Mouse (Mus musculus) neural tube, embryonic 11.5 days (tissue): ENCODE results near the gene Tigd4. TPM values are rescaled to one million over a fixed set of nuclear protein-coding genes. Genes with fewer than 3 reads are reported as not detected.

Experiments used
- ATAC-seq: fragments of 200-750 bp; cut with Nextera tagmentation; 2 replicates; pipeline ENCODE4 v1.8.0; 2017; ENCODE audit warnings: moderate number of reproducible peaks, mild to moderate bottlenecking, moderate TSS enrichment, moderate library complexity; ENCODE audit not compliant: insufficient read depth, low FRiP score, low TSS enrichment
- DNase-seq: peaks from one replicate; pipeline ENCODE4 v3.0.0-alpha.2; 2015; ENCODE audit warnings: low spot score
- H3K27ac ChIP-seq: fragments of 300-500 bp; sonication (generic); 2 replicates; pipeline ENCODE4 v1.5.1; 2014; ENCODE audit warnings: low read depth, mild to moderate bottlenecking, low read length
- H3K27me3 ChIP-seq: fragments of 300-500 bp; sonication (generic); 2 replicates; pipeline ENCODE4 v1.6.1; 2014; ENCODE audit warnings: mild to moderate bottlenecking, low read length, mixed read lengths; ENCODE audit not compliant: control insufficient read depth, insufficient read depth
- H3K36me3 ChIP-seq: fragments of 300-500 bp; sonication (generic); 2 replicates; pipeline ENCODE4 v1.6.1; 2014; ENCODE audit warnings: mild to moderate bottlenecking, low read length, moderate library complexity, mixed read lengths; ENCODE audit not compliant: control insufficient read depth, insufficient read depth
- H3K4me1 ChIP-seq: fragments of 300-500 bp; sonication (generic); 2 replicates; pipeline ENCODE4 v1.6.1; 2014; ENCODE audit warnings: low read length, mixed read lengths; ENCODE audit not compliant: control insufficient read depth, insufficient read depth
- H3K4me2 ChIP-seq: fragments of 300-500 bp; sonication (generic); 2 replicates; pipeline ENCODE4 v1.6.1; 2014; ENCODE audit warnings: low read depth, mild to moderate bottlenecking, moderate library complexity
- H3K4me3 ChIP-seq: fragments of 300-500 bp; sonication (generic); 2 replicates; pipeline ENCODE4 v1.5.1; 2014; ENCODE audit warnings: low read depth, low read length
- H3K9ac ChIP-seq: fragments of 300-500 bp; sonication (generic); 2 replicates; pipeline ENCODE4 v1.6.1; 2014; ENCODE audit warnings: mild to moderate bottlenecking, low read length
- H3K9me3 ChIP-seq: fragments of 300-500 bp; sonication (generic); 2 replicates; pipeline ENCODE4 v1.6.1; 2016; ENCODE audit warnings: low read length; ENCODE audit not compliant: control insufficient read depth
- WGBS: fragments of 180-500 bp; shearing (Covaris S2); extraction: QIAGEN DNeasy Blood & Tissue Kit; methylation state at CpG from one replicate; pipeline ENCODE4 v1.1.7; 2014; 5-methylcytosine and 5-hydroxymethylcytosine counted together
- polyA plus RNA-seq: library from polyadenylated mRNA; unstranded; fragments of >200 nt; fragmentation: Nextera tagmentation; extraction: Ambion mirVana; gene quantifications from 2 replicates; pipeline ENCODE4 v1.2.1, GENCODE M21; 2014

The Tigd4 gene
- polyA plus RNA-seq, 1 experiment from 2014 or later: 0.07 TPM

DNA sequence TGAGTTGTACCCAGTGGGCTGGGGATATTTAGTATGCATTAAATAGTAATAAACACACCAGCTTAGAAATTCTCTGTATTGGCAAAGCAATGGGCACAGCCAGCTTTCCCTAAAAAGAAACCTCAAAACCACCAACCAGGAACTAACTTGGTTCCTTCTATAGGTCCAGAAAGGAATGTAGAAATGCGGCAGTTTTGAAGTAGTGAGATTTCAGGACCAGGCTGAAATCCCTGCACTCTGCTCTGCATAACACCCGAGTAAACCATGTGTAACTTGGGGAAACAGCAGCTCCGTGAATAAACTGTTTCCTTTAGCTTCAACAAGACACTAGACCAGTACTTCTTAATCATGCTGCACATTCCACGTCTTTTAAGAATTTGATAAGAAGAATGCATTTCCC is 12.7 kb upstream of the Tigd4 start:
- H3K4me3 ChIP-seq: no peak overlapping the region

GRCm38 (mm10) chr3:84581696-84582022 is 11.7 kb upstream of the Tigd4 start:
- peak overlapping the region; percentile 73 for H3K4me3 ChIP-seq
- H3K4me1 ChIP-seq: peaks cover 7% of the 10 kb centered on the region; the same call in 1 of the 2 replicates
- 0% methylated on average over 4 of the region's 4 CpGs for WGBS
- no peaks in the 10 kb centered on the region for H3K36me3 ChIP-seq
- peak overlapping the region; percentile 76 for H3K27ac ChIP-seq
- peak overlapping the region; percentile 82 for H3K4me2 ChIP-seq
- ATAC-seq (no peak), DNase-seq (no peak)
- H3K9me3 ChIP-seq: no peaks in the 10 kb centered on the region
- H3K9ac ChIP-seq: peak overlapping the region; percentile 70
- H3K27me3 ChIP-seq: no peaks in the 10 kb centered on the region

More for the DNA sequence above, 12.7 kb upstream of the Tigd4 start:
- no peak for DNase-seq
- ATAC-seq: no peak
- no peaks in the 10 kb centered on the region for H3K9me3 ChIP-seq
- WGBS: 69% methylated on average over 4 of the region's 4 CpGs
- H3K9ac ChIP-seq: no peak overlapping the region
- H3K4me1 ChIP-seq: peaks cover 7% of the 10 kb centered on the region; the same call in 1 of the 2 replicates
- peak overlapping the region; percentile 13 for H3K4me2 ChIP-seq
- H3K27me3 ChIP-seq: no peaks in the 10 kb centered on the region
- no peaks in the 10 kb centered on the region for H3K36me3 ChIP-seq
- H3K27ac ChIP-seq: no peak overlapping the region

DNA sequence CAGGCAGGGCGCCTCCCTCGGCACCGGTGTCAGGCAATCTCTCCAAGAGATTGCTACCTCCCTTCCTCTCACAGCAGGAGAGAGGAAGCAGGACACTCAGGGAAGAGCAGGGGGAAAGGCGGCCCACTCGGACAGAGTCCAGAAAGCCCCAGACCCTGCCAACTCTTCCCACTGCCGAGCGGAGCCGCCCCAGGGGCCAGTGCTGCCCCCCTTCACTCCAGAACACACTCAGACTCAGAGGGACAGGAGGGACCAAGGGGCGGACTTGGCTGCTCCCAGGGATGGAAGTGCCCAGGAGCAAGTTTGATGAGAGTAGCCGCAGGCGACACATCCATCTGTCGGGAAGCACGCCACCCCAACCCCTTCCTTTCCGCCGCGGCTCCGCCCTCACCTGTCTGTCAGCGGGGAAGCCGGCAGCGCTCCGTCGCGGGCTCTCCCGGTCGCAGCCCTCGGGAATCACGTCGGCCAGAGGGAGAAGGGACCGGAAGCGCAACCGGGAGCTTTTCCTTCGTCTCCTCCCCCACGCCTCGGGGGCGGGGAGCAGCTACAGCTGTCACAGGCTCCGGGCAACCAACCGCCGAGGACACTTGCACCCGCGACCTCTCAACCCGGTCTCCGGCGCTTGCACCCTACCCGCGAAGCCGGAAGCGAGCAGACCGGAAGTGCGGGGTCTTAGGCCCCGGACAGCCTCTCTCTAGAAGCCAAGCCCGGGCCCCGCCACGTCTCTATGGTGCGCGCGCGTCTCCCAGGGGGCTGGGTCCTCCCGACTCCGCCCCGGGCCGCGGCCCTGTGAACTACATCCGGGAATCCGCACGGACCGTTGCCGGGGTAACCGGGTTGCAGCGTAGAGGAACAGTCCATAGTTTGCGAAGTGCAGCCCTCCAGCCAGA is 11.1 kb upstream of the Tigd4 start, which contains the start of gene Arfip1:
Gene Arfip1 (minus strand): TSS at position 603 of the 890 bp plus-strand sequence.
- WGBS: under 1% methylated on average over 67 of the region's 70 CpGs

GRCm38 (mm10) chr3:84582913-84583276 is 10.5 kb upstream of the Tigd4 start:
- H3K4me3 ChIP-seq: peak overlapping the region; percentile 73
- no peak for DNase-seq
- under 1% methylated on average over 27 of the region's 27 CpGs for WGBS
- H3K36me3 ChIP-seq: no peaks in the 10 kb centered on the region
- H3K4me2 ChIP-seq: peak overlapping the region; percentile 55
- no peaks in the 10 kb centered on the region for H3K9me3 ChIP-seq
- no peaks in the 10 kb centered on the region for H3K27me3 ChIP-seq
- peaks cover 7% of the 10 kb centered on the region; the same call in 1 of the 2 replicates for H3K4me1 ChIP-seq
- H3K9ac ChIP-seq: peak overlapping the region; percentile 70
- H3K27ac ChIP-seq: peak overlapping the region; percentile 70
- ATAC-seq: no peak

More for the DNA sequence above, 11.1 kb upstream of the Tigd4 start, which contains the start of gene Arfip1:
- peak within 1 kb of the TSS; percentile 73 for H3K4me3 ChIP-seq
- peak; percentile 100 for ATAC-seq
- peak; percentile 99 for DNase-seq
- no peaks in the 10 kb centered on the region for H3K27me3 ChIP-seq
- peaks cover 7% of the 10 kb centered on the region; the same call in 1 of the 2 replicates for H3K4me1 ChIP-seq
- peak within 1 kb of the TSS; percentile 70 for H3K9ac ChIP-seq
- H3K36me3 ChIP-seq: no peaks in the 10 kb centered on the region
- H3K9me3 ChIP-seq: no peaks in the 10 kb centered on the region
- H3K4me2 ChIP-seq: peak within 1 kb of the TSS; percentile 82
- H3K27ac ChIP-seq: peak within 1 kb of the TSS; percentile 76

DNA sequence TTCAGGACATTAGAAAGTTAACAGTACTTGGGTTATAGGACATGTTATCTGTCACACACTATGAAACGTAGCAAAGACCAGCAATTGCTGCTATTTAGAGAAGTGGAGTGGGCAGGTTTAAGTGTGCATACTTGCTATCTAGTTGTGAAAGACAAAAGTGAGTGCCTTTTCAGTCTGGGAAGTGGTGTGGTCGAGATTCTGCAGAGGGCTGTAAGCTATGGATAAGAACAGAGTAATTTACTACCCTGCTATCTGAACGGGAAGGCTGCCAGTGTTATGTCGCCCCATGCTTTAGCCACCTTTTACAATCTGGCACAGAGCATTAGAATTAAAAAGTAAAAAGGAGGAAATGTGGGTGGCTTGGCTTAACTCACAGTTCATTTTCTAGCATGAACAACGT is 6.6 kb upstream of the Tigd4 start:
- WGBS: 54% methylated on average over 5 of the region's 5 CpGs
- Histone ChIP-seq H3K9me3 (no peaks in the 10 kb centered on the region), H3K36me3 (no peaks in the 10 kb centered on the region), H3K9ac (no peak overlapping the region), H3K4me2 (no peak overlapping the region), H3K4me3 (no peak overlapping the region), H3K27ac (no peak overlapping the region), H3K27me3 (no peaks in the 10 kb centered on the region), H3K4me1 (0 out of 2 replicates have a peak, but pooled peaks cover 2% of the 10 kb centered on the region)
- no peak for ATAC-seq
- no peak for DNase-seq

DNA sequence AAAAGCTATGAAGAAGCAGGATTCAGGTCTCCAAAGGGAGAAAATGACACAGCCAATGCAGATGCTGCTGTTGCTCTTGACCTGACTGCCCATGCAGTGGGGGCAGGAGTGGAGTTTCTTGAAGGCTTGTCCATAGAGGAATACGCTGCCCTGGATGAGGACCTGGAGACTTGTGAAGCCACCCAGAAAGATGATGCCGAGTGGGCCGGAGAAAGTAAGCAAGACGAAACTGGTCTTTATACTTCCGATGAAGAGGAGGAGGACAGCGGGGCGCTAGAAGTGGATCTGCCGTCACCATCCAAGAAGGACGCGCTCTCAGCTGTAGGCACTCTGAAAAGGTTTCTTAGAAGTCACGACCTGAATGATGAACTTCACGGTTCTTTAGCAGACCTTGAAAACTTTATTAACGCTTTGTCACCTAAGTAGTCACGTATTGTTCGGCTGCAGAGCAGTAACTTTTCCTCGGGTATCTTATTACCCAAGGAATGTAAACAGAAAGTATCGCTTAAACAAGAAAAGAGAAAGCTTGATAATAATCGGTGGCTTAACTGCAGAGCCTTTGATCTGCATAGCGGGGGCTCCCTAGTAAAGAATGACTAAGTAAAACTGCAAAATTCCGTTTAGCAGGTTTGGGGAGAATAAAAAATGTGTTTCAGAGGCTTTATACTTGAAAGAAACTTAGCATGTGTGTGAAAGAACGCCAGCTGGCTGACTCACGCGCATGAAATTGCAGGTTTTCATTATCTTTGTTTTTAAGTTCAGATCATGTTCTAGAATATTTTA is 1.7 kb downstream of the Tigd4 start:
- no peaks in the 10 kb centered on the region for H3K9me3 ChIP-seq
- 10% methylated on average over 23 of the region's 23 CpGs for WGBS
- H3K27me3 ChIP-seq: no peaks in the 10 kb centered on the region
- no peaks in the 10 kb centered on the region for H3K36me3 ChIP-seq
- ATAC-seq: no peak
- peak overlapping the region; percentile 38 for H3K4me2 ChIP-seq
- peak overlapping the region; percentile 21; the same call in 1 of the 2 replicates for H3K4me3 ChIP-seq
- no peak overlapping the region for H3K9ac ChIP-seq
- peaks cover 6% of the 10 kb centered on the region for H3K4me1 ChIP-seq
- no peak overlapping the region for H3K27ac ChIP-seq
- peak; percentile 22 for DNase-seq

DNA sequence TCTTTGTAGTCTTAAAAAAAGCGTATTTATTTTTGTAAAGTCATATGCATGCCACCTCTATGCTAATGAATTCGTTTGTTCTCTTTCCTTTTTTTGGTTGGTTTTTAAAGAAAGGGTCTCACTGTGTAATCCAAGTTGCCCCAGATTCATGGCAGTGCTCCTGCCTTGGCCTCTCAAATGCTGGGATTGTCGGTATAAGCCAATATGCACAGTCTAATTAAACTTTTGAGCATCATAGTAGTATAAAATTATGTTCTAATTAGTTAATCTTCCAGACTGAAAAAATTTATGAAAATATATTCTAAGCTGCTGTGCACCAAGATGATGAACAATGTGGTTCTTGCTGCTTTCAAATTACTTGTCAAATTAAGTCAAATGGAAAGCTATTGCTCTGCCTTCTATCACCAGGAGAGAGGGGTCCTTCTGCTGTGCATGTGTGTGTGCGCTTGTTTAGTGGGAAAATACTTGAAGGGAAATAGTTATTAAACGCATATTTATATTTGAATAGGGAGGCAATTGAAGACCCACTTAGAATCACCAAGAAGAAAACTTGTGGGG is 2.4 kb downstream of the Tigd4 start:
- H3K27ac ChIP-seq: no peak overlapping the region
- H3K27me3 ChIP-seq: no peaks in the 10 kb centered on the region
- no peak overlapping the region for H3K4me3 ChIP-seq
- WGBS: 47% methylated on average over 5 of the region's 5 CpGs
- peaks cover 6% of the 10 kb centered on the region for H3K4me1 ChIP-seq
- no peak for DNase-seq
- H3K4me2 ChIP-seq: peak overlapping the region; percentile 38; the same call in 1 of the 2 replicates
- no peak overlapping the region for H3K9ac ChIP-seq
- H3K36me3 ChIP-seq: no peaks in the 10 kb centered on the region
- no peaks in the 10 kb centered on the region for H3K9me3 ChIP-seq
- ATAC-seq: no peak

GRCm38 (mm10) chr3:84597996-84598734 is 4.8 kb downstream of the Tigd4 start:
- Histone ChIP-seq H3K36me3 (no peaks in the 10 kb centered on the region), H3K4me2 (no peak overlapping the region), H3K9ac (no peak overlapping the region), H3K27me3 (no peaks in the 10 kb centered on the region), H3K4me1 (peaks cover 6% of the 10 kb centered on the region), H3K9me3 (no peaks in the 10 kb centered on the region), H3K27ac (no peak overlapping the region), H3K4me3 (no peak overlapping the region)
- DNase-seq (no peak), ATAC-seq (no peak)
- WGBS: 92% methylated on average over 6 of the region's 6 CpGs
